ENCODE assay signal across 9 mouse cellular contexts in genomic region chr12:16550983-16551454, GRCm38 (mm10). TPM values are rescaled to one million over a fixed set of nuclear protein-coding genes. Genes with fewer than 3 reads are reported as not detected.
DNase-seq lines count a peak whose midpoint lies in the region; ATAC-seq and TF ChIP-seq lines count a peak whose summit lies in the region.
"Had no signal": no experiment of that assay in that cellular context is flagged by ENCODE, and none has a peak within 500 bp of the region (broad histone marks: within the 10 kb centered on the region; RNA-seq: fewer than 3 reads in every experiment).

No protein-coding gene starts in this region.

- no peaks in the 10 kb centered on the region for H3K36me3 ChIP-seq in heart, adult 2 months (ENCODE audit: control insufficient read depth, insufficient read depth, low read length)
- peaks cover 38% of the 10 kb centered on the region for H3K36me3 ChIP-seq in hindbrain, embryonic 15.5 days
- H3K36me3 ChIP-seq in midbrain, postnatal 0 days (ENCODE audit: insufficient read depth, low read length), result peaks cover 47% of the 10 kb centered on the region

- no peak for TF ChIP-seq CTCF in heart, adult 2 months (IDR thresholded peaks at IDR 0.05)
- no peak for TF ChIP-seq CTCF in midbrain, postnatal 0 days (IDR thresholded peaks at IDR 0.05)

- no peaks in the 10 kb centered on the region for H3K27me3 ChIP-seq in heart, adult 2 months (ENCODE audit: control insufficient read depth, insufficient read depth, low read length)
- no peaks in the 10 kb centered on the region for H3K27me3 ChIP-seq in hindbrain, embryonic 15.5 days
- H3K27me3 ChIP-seq in midbrain, postnatal 0 days (ENCODE audit: insufficient read depth, low read length), result no peaks in the 10 kb centered on the region
- H3K27me3 ChIP-seq: limb, embryonic 13.5 days had no signal

- H3K9ac ChIP-seq in heart, adult 2 months (ENCODE audit: low read depth, low read length), result no peak overlapping the region
- H3K9ac ChIP-seq in hindbrain, embryonic 15.5 days, result no peak overlapping the region
- H3K9ac ChIP-seq in midbrain, postnatal 0 days (replicated peaks; ENCODE audit: low read length, poor library complexity, severe bottlenecking), result no peak overlapping the region
- H3K9ac ChIP-seq: limb, embryonic 13.5 days had no signal

- ATAC-seq in hindbrain, embryonic 15.5 days (ENCODE audit: low FRiP score, low read depth), result peak; percentile 42
- ATAC-seq in midbrain, postnatal 0 days (ENCODE audit: low FRiP score), result peak; percentile 67
- no peak for ATAC-seq in megakaryocyte-erythroid progenitor cell, adult 5-6 weeks (replicated peaks; ENCODE audit: low FRiP score, low TSS enrichment, poor library complexity, severe bottlenecking)
- ATAC-seq in monocyte, adult 5-6 weeks (replicated peaks; ENCODE audit: insufficient number of reproducible peaks, low FRiP score, low TSS enrichment, poor library complexity, severe bottlenecking), result no peak

- no peak overlapping the region for H3K4me2 ChIP-seq in hindbrain, embryonic 15.5 days
- H3K4me2 ChIP-seq in midbrain, postnatal 0 days (ENCODE audit: low read depth, low read length, poor library complexity, severe bottlenecking), result no peak overlapping the region
- H3K4me2 ChIP-seq: limb, embryonic 13.5 days had no signal

- TF ChIP-seq EP300 in heart, adult 2 months (IDR thresholded peaks at IDR 0.05; ENCODE audit: insufficient read depth, low read depth, low read length), result 0 out of 2 replicates have a peak, but pooled peaks have one; percentile 74

- DNase-seq in left cerebral cortex, postnatal 14 days (ENCODE audit: low spot score in 2 of 2), result peak; percentile 48 to 67
- DNase-seq in left cerebral cortex, adult 11 months (ENCODE audit: low spot score), result no peak
- DNase-seq in heart, adult 2 months, result peak; percentile 46 to 64
- peak; percentile 55 for DNase-seq in midbrain, postnatal 0 days (ENCODE audit: low spot score)
- no peak for DNase-seq in urinary bladder, postnatal 14 days (ENCODE audit: low spot score)

- intact Hi-C loops in left cerebral cortex, postnatal 14 days (cut with DNase I), result no loop called here
- intact Hi-C loops in heart, adult 2 months (cut with DNase I), result no loop called here

- H3K79me2 ChIP-seq in heart, adult 2 months (replicated peaks; ENCODE audit: control insufficient read depth, insufficient read depth, low read length), result no peaks in the 10 kb centered on the region

- H3K9me3 ChIP-seq in hindbrain, embryonic 15.5 days, result no peaks in the 10 kb centered on the region
- no peaks in the 10 kb centered on the region for H3K9me3 ChIP-seq in midbrain, postnatal 0 days (ENCODE audit: low read length)
- H3K9me3 ChIP-seq: limb, embryonic 13.5 days had no signal

- peak overlapping the region; percentile 59 for H3K27ac ChIP-seq in heart, adult 2 months
- peak overlapping the region; percentile 21 for H3K27ac ChIP-seq in hindbrain, embryonic 15.5 days (replicated peaks)
- 0 out of 2 replicates have a peak overlapping the region, but pooled peaks have one; percentile 4 for H3K27ac ChIP-seq in midbrain, postnatal 0 days (ENCODE audit: low read depth, low read length)
- H3K27ac ChIP-seq: limb, embryonic 13.5 days had no signal

- no peaks in the 10 kb centered on the region; the same call in 1 of the 2 replicates for H3K4me1 ChIP-seq in heart, adult 2 months (ENCODE audit: control insufficient read depth, insufficient read depth, low read length)
- peaks cover 16% of the 10 kb centered on the region for H3K4me1 ChIP-seq in hindbrain, embryonic 15.5 days (replicated peaks)
- H3K4me1 ChIP-seq in midbrain, postnatal 0 days (ENCODE audit: insufficient read depth, low read length), result no peaks in the 10 kb centered on the region

- no peak overlapping the region for H3K4me3 ChIP-seq in heart, adult 2 months
- H3K4me3 ChIP-seq in hindbrain, embryonic 15.5 days, result no peak overlapping the region
- H3K4me3 ChIP-seq in midbrain, postnatal 0 days (ENCODE audit: low read depth, low read length), result no peak overlapping the region
- H3K4me3 ChIP-seq: limb, embryonic 13.5 days had no signal

- WGBS in heart, adult 2 months, result 67% methylated on average over 12 of the region's 12 CpGs
- WGBS in hindbrain, embryonic 15.5 days, result 46% methylated on average over 12 of the region's 12 CpGs
- 62% methylated on average over 12 of the region's 12 CpGs for WGBS in midbrain, postnatal 0 days

- TF ChIP-seq POLR2A in heart, adult 2 months (IDR thresholded peaks at IDR 0.05; ENCODE audit: insufficient read depth, low read depth, low read length), result 0 out of 2 replicates have a peak, but pooled peaks have one; percentile 12

RNA-seq across cellular contexts. Expression of gene Lpin1, which starts 59.7 kb away (rescaled TPM):
- total RNA-seq in left cerebral cortex, postnatal 14 days (2021), result 10 to 100 TPM; 14.5 to 15.8 TPM
- total RNA-seq in heart, adult 2 months (2021), result 100 to 1,000 TPM; 160 to 171 TPM
- polyA plus RNA-seq in heart, adult 2 months (2012; rRNA removed), result 96.8 and 110 TPM in 2 replicates
- 15.9 and 17.0 TPM in 2 replicates for polyA plus RNA-seq in hindbrain, embryonic 15.5 days (2015; fragmentation: Nextera tagmentation; extraction: Ambion mirVana)
- total RNA-seq in midbrain, postnatal 0 days (2014; rRNA removed), result 20.5 and 21.6 TPM in 2 replicates
- 11.6 and 12.1 TPM in 2 replicates for polyA plus RNA-seq in midbrain, postnatal 0 days (2015; fragmentation: Nextera tagmentation; extraction: Ambion mirVana)
- 47.6 and 62.3 TPM in 2 replicates for total RNA-seq in megakaryocyte-erythroid progenitor cell, adult 5-6 weeks (2014; fragmentation: Nextera tagmentation)
- 22.4 and 29.3 TPM in 2 replicates for total RNA-seq in megakaryocyte-erythroid progenitor cell, adult 5-6 weeks (2017)
- total RNA-seq in monocyte, adult 5-6 weeks (2017), result 32.5 to 104 TPM (median 38.1 TPM) in 3 replicates

Comparison
In these comparisons a context has a peak if more than half of its experiments do, and no peak if none do; other contexts are left out.
1. DNase-seq: peak in left cerebral cortex, postnatal 14 days (2 of 2), heart, adult 2 months (2 of 2) and midbrain, postnatal 0 days (single experiment); none in left cerebral cortex, adult 11 months (single experiment) and urinary bladder, postnatal 14 days (single experiment).
2. H3K27ac ChIP-seq: peak in every context shown above with its lines; median percentile 59 in heart, adult 2 months; 21 in hindbrain, embryonic 15.5 days; 4 in midbrain, postnatal 0 days.
3. ATAC-seq: peak in hindbrain, embryonic 15.5 days (single experiment) and midbrain, postnatal 0 days (single experiment); none in megakaryocyte-erythroid progenitor cell, adult 5-6 weeks (single experiment) and monocyte, adult 5-6 weeks (single experiment).